ENCODE assay signal across 22 mouse cellular contexts in the genomic region with DNA sequence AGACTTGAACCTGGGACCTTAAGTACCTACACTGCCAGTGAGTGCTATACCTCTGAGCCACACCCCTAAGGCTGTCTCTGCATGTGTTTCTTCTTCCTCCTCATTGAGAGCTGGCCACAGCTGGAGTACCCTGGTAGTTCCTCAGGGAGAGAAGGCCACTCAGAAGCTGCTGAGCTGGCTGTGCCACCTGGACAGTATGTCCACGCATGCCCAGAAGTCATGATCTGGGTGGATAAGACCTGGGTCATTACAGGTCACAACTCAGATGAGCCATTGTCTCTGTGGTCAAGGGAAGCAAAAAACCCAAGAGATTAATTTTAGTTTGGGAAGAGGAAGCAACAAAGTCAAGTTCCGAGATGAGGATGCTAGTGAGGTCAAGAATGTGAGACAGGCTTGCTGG. TPM values are rescaled to one million over a fixed set of nuclear protein-coding genes. Genes with fewer than 3 reads are reported as not detected.
DNase-seq lines count a peak whose midpoint lies in the region; ATAC-seq and TF ChIP-seq lines count a peak whose summit lies in the region.
"Had no signal": no experiment of that assay in that cellular context is flagged by ENCODE, and none has a peak within 500 bp of the region (broad histone marks: within the 10 kb centered on the region; RNA-seq: fewer than 3 reads in every experiment).

No protein-coding gene starts in this region.

- peak; percentile 93 for DNase-seq in heart, adult 11 months
- DNase-seq in heart, adult 8-10 months (ENCODE audit: low spot score): no peak
- DNase-seq in liver, postnatal 0 days: no peak
- DNase-seq in liver, embryonic 11.5 days (ENCODE audit: low spot score): no peak
- peak; percentile 43 for DNase-seq in A20 (ENCODE audit: low read depth, low spot score)
- no peak for DNase-seq in limb, embryonic 10.5 days (ENCODE audit: low spot score)
- DNase-seq: adrenal gland, adult 8-10 months; adrenal gland, postnatal 14 days; adrenal gland, postnatal 36 days; cerebellum, adult 11-12 months; cerebellum, adult 2 months; cerebellum, adult 9-10 months; cerebellum, postnatal 10 days; cerebellum, postnatal 25 days had no signal

- WGBS in liver, postnatal 0 days (ENCODE audit: insufficient replicate concordance): 72% methylated on average over 2 of the region's 2 CpGs
- 70% methylated on average over 2 of the region's 2 CpGs for WGBS in liver, embryonic 11.5 days
- 70% methylated on average over 2 of the region's 2 CpGs for WGBS in macrophage (ENCODE audit: missing documents)
- 89% methylated on average over 2 of the region's 2 CpGs for WGBS in limb, embryonic 10.5 days

- no peak overlapping the region for H3K9ac ChIP-seq in liver, postnatal 0 days (replicated peaks)
- no peak overlapping the region for H3K9ac ChIP-seq in liver, embryonic 11.5 days (ENCODE audit: low read depth, low read length)
- H3K9ac ChIP-seq: embryonic facial prominence, embryonic 12.5 days; forebrain, embryonic 13.5 days; forebrain, embryonic 15.5 days had no signal

- no peaks in the 10 kb centered on the region for H3K36me3 ChIP-seq in liver, postnatal 0 days (replicated peaks; ENCODE audit: insufficient read depth, low read length)
- H3K36me3 ChIP-seq in liver, embryonic 11.5 days (ENCODE audit: control insufficient read depth, insufficient read depth, low read length): no peaks in the 10 kb centered on the region
- H3K36me3 ChIP-seq in macrophage (ENCODE audit: inconsistent target): no peaks in the 10 kb centered on the region
- no peaks in the 10 kb centered on the region for H3K36me3 ChIP-seq in limb, embryonic 10.5 days
- H3K36me3 ChIP-seq: embryonic facial prominence, embryonic 10.5 days; embryonic facial prominence, embryonic 12.5 days; forebrain, embryonic 15.5 days; G1E had no signal

- H3K9me3 ChIP-seq in liver, postnatal 0 days (ENCODE audit: low read length): no peaks in the 10 kb centered on the region
- H3K9me3 ChIP-seq in liver, embryonic 11.5 days (ENCODE audit: control insufficient read depth, low read length): no peaks in the 10 kb centered on the region
- no peaks in the 10 kb centered on the region for H3K9me3 ChIP-seq in limb, embryonic 10.5 days (replicated peaks)
- H3K9me3 ChIP-seq: embryonic facial prominence, embryonic 12.5 days; forebrain, embryonic 15.5 days; G1E had no signal

- no peaks in the 10 kb centered on the region for H3K4me1 ChIP-seq in liver, postnatal 0 days (ENCODE audit: insufficient read depth)
- no peaks in the 10 kb centered on the region for H3K4me1 ChIP-seq in liver, embryonic 11.5 days (replicated peaks; ENCODE audit: control insufficient read depth, insufficient read depth, low read length)
- no peaks in the 10 kb centered on the region for H3K4me1 ChIP-seq in limb, embryonic 10.5 days
- H3K4me1 ChIP-seq: embryonic facial prominence, embryonic 10.5 days; embryonic facial prominence, embryonic 12.5 days; forebrain, embryonic 13.5 days; forebrain, embryonic 15.5 days had no signal

- H3K79me2 ChIP-seq in macrophage (ENCODE audit: inconsistent target): peaks cover 14% of the 10 kb centered on the region; the same call in 1 of the 2 replicates

- TF ChIP-seq EP300 in liver, postnatal 0 days (IDR thresholded peaks at IDR 0.05; ENCODE audit: low read depth): no peak

- H3K4me2 ChIP-seq in liver, postnatal 0 days (ENCODE audit: low read depth, low read length): no peak overlapping the region
- H3K4me2 ChIP-seq in liver, embryonic 11.5 days: no peak overlapping the region
- H3K4me2 ChIP-seq: embryonic facial prominence, embryonic 12.5 days; forebrain, embryonic 13.5 days; forebrain, embryonic 15.5 days had no signal

- H3K27me3 ChIP-seq in liver, postnatal 0 days (ENCODE audit: insufficient read depth, low read length): no peaks in the 10 kb centered on the region
- no peaks in the 10 kb centered on the region for H3K27me3 ChIP-seq in liver, embryonic 11.5 days (replicated peaks; ENCODE audit: control insufficient read depth, insufficient read depth, low read length)
- no peaks in the 10 kb centered on the region for H3K27me3 ChIP-seq in limb, embryonic 10.5 days (ENCODE audit: low read depth, poor library complexity, severe bottlenecking)
- H3K27me3 ChIP-seq: embryonic facial prominence, embryonic 12.5 days; forebrain, embryonic 13.5 days; forebrain, embryonic 15.5 days; Patski had no signal

- H3K4me3 ChIP-seq in liver, postnatal 0 days (ENCODE audit: low read depth, low read length): no peak overlapping the region
- H3K4me3 ChIP-seq in liver, embryonic 11.5 days (ENCODE audit: low read depth, low read length): no peak overlapping the region
- H3K4me3 ChIP-seq in macrophage (ENCODE audit: inconsistent target): no peak overlapping the region
- H3K4me3 ChIP-seq in limb, embryonic 10.5 days: no peak overlapping the region
- H3K4me3 ChIP-seq: embryonic facial prominence, embryonic 10.5 days; embryonic facial prominence, embryonic 12.5 days; forebrain, embryonic 13.5 days; forebrain, embryonic 15.5 days had no signal

- no peak overlapping the region for H3K27ac ChIP-seq in liver, postnatal 0 days (ENCODE audit: low read depth)
- H3K27ac ChIP-seq in liver, embryonic 11.5 days (ENCODE audit: low read depth, low read length): no peak overlapping the region
- H3K27ac ChIP-seq in macrophage: 0 out of 2 replicates have a peak overlapping the region, but pooled peaks have one; percentile 8
- no peak overlapping the region for H3K27ac ChIP-seq in limb, embryonic 10.5 days
- H3K27ac ChIP-seq: embryonic facial prominence, embryonic 10.5 days; embryonic facial prominence, embryonic 12.5 days; forebrain, embryonic 13.5 days; forebrain, embryonic 15.5 days had no signal

- TF ChIP-seq CTCF in liver, postnatal 0 days (IDR thresholded peaks at IDR 0.05; ENCODE audit: low read depth): no peak

- peak; percentile 64 for ATAC-seq in liver, postnatal 0 days
- no peak for ATAC-seq in liver, embryonic 11.5 days (replicated peaks; ENCODE audit: low FRiP score)
- ATAC-seq: activated CD4-positive, CD25-positive, alpha-beta regulatory T cell, adult 4 months; forebrain, embryonic 13.5 days; forebrain, embryonic 15.5 days; Patski had no signal

RNA-seq across cellular contexts. Expression of gene Kif3c, which starts 20.8 kb away (rescaled TPM):
- total RNA-seq in heart, adult 8-10 months (2022): 1 to 10 TPM; 5.9 to 6.9 (median 6.3) TPM
- 0.46 and 0.52 TPM in 2 replicates for polyA plus RNA-seq in liver, postnatal 0 days (2015; fragmentation: Nextera tagmentation; extraction: Ambion mirVana)
- 3.5 and 4.8 TPM in 2 replicates for polyA plus RNA-seq in liver, embryonic 11.5 days (2014; fragmentation: Nextera tagmentation; extraction: Ambion mirVana)
- 100 to 1,000 TPM in 6 of 26 experiments, 10 to 100 TPM in 17, 1 to 10 TPM in 3; 7.0 to 251 (median 56.0) TPM for total RNA-seq in macrophage (2018; cell fraction: chromatin; rRNA removed)
- total RNA-seq in macrophage (2018; cell fraction: cytosol; rRNA removed): 10 to 100 TPM in 14 of 26 experiments, 1 to 10 TPM in 12; 8.8 to 42.4 (median 15.7) TPM
- 100 to 1,000 TPM in 1 of 26 experiments, 10 to 100 TPM in 22, 1 to 10 TPM in 3; 6.1 to 117 (median 44.0) TPM for total RNA-seq in macrophage (2018; cell fraction: nucleus; rRNA removed)
- polyA plus RNA-seq in macrophage (2018): 3.7 to 7.5 TPM (median 5.0 TPM) in 3 replicates
- polyA plus RNA-seq in limb, embryonic 10.5 days (2016; fragmentation: Nextera tagmentation; extraction: Ambion mirVana): 13.2 and 16.4 TPM in 2 replicates

RNA-seq across cellular contexts. Expression of gene Rab10, which starts 34.4 kb away (rescaled TPM):
- 100 to 1,000 TPM; 114 to 129 (median 122) TPM for total RNA-seq in heart, adult 8-10 months (2022)
- polyA plus RNA-seq in liver, postnatal 0 days (2015; fragmentation: Nextera tagmentation; extraction: Ambion mirVana): 31.6 and 34.6 TPM in 2 replicates
- polyA plus RNA-seq in liver, embryonic 11.5 days (2014; fragmentation: Nextera tagmentation; extraction: Ambion mirVana): 70.9 and 71.1 TPM in 2 replicates
- 100 to 1,000 TPM in 5 of 26 experiments, 10 to 100 TPM in 21; 17.3 to 133 (median 55.5) TPM for total RNA-seq in macrophage (2018; cell fraction: chromatin; rRNA removed)
- 100 to 1,000 TPM; 110 to 277 (median 170) TPM for total RNA-seq in macrophage (2018; cell fraction: cytosol; rRNA removed)
- 100 to 1,000 TPM in 16 of 26 experiments, 10 to 100 TPM in 10; 56.5 to 254 (median 127) TPM for total RNA-seq in macrophage (2018; cell fraction: nucleus; rRNA removed)
- polyA plus RNA-seq in macrophage (2018): 95.3 to 163 TPM (median 111 TPM) in 3 replicates
- polyA plus RNA-seq in limb, embryonic 10.5 days (2016; fragmentation: Nextera tagmentation; extraction: Ambion mirVana): 67.2 and 74.8 TPM in 2 replicates

Comparison
In these comparisons a context has a peak if more than half of its experiments do, and no peak if none do; other contexts are left out.
1. DNase-seq: peak in heart, adult 11 months (single experiment) and A20 (single experiment); none in heart, adult 8-10 months (single experiment), liver, postnatal 0 days (single experiment), liver, embryonic 11.5 days (single experiment) and limb, embryonic 10.5 days (single experiment).